Mouse (Mus musculus): Measurements from ENCODE around the gene Gm8094.
"Not testable (repeated sequence)": the region's sequence is repeated elsewhere in the genome, so short reads cannot be mapped to it uniquely, and the experiment has no call there.

Gm8094 gene

DNA sequence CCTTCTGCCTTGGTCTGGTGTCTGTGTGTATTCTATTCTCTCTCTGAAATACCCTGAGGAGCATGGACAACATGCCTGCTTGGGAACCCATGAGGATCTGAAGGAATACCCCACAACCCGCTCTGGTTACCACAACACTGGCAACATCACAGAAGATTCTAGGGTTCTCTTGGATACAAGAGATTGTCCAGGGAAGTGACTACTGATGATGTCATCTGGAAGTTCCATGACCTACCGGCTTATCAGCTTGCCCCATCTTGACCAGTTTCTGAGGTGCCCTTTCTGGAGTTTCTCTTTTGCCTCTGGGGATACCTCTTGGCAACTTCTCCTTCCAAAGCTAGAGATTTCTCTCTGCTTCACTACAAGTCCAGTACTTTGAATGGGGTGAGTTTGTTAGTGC lies at the start of gene Gm8094:
Gm8094 (minus strand) TSS at position 101 of the 400 bp plus-strand sequence.
- not testable (repeated sequence) for TF ChIP-seq GATA4 (IDR thresholded peaks at IDR 0.05; ENCODE audit: insufficient replicate concordance, low read length)

DNA sequence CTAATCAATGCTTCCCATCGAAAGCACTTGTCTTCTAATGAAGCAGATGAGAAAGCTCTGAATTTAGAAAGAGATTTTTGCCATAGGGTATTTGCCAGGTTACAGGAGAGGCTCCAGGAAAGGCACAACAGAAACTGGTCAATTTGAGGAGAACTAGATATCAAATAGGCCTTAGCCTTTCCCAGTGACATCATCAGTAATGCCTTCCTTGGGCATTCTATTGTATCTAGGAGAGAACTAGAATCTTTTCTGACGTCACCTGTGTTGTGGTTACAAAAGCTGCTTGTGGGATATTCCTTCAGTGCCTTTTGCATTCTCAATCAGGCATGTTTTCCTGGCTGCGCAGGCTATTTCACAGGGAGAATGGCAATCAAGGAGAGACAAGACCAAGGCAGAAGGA lies 23.9 kb upstream of the Gm8094 start, which contains the start of gene Gm8104:
Gm8104 (plus strand) TSS at position 301 of the 400 bp plus-strand sequence.
- TF ChIP-seq GATA4 (IDR thresholded peaks at IDR 0.05; ENCODE audit: insufficient replicate concordance, low read length), result not testable (repeated sequence)

All from liver, adult (tissue).